Mouse (Mus musculus): Measurements from ENCODE around the gene Dnase2a. TPM values are rescaled to one million over a fixed set of nuclear protein-coding genes. Genes with fewer than 3 reads are reported as not detected.

Gene Dnase2a
- polyA plus RNA-seq (2015; fragmentation: Nextera tagmentation; extraction: Ambion mirVana) = 20.0 and 22.4 TPM in 2 replicates

DNA sequence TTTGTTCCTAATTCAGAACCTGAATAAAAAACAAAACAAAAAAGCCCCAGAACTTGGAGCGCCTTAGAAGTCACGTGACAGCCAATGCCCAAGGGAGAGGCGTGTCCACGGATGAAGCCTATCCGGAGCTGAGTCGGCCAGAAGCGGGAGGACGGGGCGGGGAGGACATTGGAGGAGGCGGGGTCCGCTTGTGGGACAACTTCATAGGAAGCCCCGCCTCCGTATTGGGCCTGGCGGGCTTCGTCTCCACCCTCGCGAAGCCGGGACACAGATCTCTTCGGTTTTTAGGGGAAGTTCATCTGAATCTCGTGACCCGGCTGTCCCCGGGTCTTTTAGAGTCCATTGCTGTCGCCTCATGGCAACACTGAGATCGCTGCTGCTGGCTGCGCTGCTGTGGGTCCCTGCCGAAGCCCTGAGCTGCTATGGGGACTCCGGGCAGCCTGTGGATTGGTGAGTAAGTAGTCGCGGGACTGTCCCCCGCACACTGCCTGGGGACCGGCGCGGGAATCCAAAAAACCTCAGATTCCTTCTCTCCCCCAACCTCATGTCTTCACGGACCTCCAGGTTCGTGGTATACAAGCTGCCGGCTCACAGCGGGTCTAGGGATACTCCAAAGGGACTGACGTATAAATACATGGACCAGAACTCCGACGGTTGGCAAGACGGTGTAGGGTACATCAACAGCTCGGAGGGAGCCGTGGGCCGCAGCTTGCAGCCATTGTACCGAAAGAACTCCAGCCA is at the start of gene Dnase2a:
Gene Dnase2a, plus strand, starts transcription at position 140 of the 741 bp plus-strand sequence.
- peak within 1 kb of the TSS; percentile 71 for H3K27ac ChIP-seq (replicated peaks)
- WGBS = under 1% methylated on average over 45 of the region's 45 CpGs

DNA sequence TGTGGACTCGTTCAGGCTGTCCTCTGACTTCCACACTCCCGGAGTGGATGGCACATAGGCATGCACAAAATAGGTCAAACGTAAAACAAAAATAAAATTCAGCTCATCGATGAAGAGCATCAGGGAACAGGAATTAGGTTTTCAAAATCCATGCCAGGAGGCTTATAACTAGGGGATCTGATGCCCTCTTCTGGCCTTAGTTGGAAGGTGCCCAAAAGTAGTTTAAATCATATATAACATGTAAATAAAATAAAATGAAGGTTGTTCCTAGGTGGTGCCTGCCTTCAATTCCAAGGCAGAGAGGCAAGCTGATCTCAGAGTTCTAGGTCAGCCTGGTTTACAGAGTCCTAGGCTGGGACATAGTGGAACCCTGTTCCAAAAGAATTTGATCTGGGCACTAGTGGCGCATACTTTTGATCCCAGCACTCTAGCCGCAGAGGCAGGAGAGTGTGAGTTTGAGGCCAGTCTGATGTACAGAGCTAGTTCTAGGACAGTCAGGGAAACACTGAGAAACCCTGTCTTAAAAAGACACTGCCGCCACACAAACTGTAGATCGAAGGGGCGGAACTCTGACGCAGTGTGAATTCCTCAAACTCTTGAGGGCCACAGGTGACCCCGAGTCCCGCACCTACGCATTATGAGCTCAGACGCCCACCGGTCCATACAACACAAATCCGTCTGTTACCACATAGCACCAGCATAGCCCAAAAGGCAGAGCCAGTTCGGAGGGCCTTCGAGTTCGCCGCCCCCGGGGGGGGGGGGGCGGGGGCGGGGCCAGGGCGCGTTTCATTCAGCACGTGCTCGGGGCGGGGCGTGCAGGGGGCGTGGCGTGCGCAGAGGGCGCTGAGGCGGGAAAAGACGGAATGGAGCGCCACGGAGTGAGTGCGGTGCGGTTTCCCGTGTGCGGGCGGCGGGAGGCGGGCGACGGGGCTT is 36.7 kb upstream of the Dnase2a start, which contains the start of gene Syce2:
Gene Syce2, plus strand, starts transcription at position 736 of the 933 bp plus-strand sequence.
- Histone ChIP-seq H3K4me3 (replicated peaks) (peak within 1 kb of the TSS; percentile 55), H3K36me3 (peaks cover 35% of the 10 kb centered on the region), H3K4me1 (peaks cover 17% of the 10 kb centered on the region), H3K9ac (peak within 1 kb of the TSS; percentile 48), H3K27me3 (no peaks in the 10 kb centered on the region), H3K27ac (replicated peaks) (no peak within 1 kb of the TSS), H3K4me2 (replicated peaks) (peak within 1 kb of the TSS; percentile 99), H3K9me3 (replicated peaks) (no peaks in the 10 kb centered on the region)
- 11% methylated on average over 46 of the region's 46 CpGs for WGBS
- ATAC-seq (ENCODE audit: insufficient number of reproducible peaks, low FRiP score, low TSS enrichment, low read depth) = peak; percentile 76

More for the DNA sequence above, at the start of gene Dnase2a:
- Histone ChIP-seq H3K9me3 (replicated peaks) (no peaks in the 10 kb centered on the region), H3K9ac (peak within 1 kb of the TSS; percentile 44), H3K27me3 (peaks cover 27% of the 10 kb centered on the region), H3K4me2 (replicated peaks) (peak within 1 kb of the TSS; percentile 71), H3K36me3 (no peaks in the 10 kb centered on the region), H3K4me3 (replicated peaks) (peak within 1 kb of the TSS; percentile 62), H3K4me1 (peaks cover 34% of the 10 kb centered on the region)
- peak; percentile 93 for ATAC-seq (ENCODE audit: insufficient number of reproducible peaks, low FRiP score, low TSS enrichment, low read depth)

DNA sequence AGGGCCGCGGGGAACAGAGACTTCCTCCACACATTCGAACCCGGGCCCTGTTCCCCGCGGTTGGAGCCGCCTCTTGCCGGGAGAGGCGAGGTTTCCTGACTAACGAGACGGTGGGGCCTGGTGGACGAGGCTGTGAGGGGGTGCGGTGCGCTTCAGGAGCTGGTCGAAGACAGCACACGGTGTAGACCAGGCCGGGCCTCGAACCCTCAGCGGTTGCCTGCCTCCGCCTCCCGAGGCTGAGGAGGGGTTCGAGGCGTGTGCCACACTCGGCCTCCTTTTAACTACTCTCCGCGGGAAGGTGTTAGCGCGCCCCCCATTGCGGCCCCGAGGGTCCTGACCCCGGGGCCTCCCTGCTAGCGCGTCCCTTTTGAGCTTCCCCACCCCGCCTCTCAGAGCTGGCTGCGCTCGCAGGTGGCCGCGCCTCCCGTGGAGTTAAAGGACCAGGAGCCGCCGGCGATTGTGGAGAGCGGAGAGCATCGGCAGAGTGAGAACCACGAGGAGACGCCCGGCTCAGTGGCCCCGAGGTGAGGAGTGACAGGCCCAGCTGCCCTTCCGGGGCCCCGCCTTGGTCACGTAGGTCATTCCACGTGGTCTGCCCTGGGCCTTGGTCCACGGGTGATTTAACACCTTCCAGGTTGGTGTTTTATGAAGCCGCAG is 35.9 kb upstream of the Dnase2a start:
- ATAC-seq (ENCODE audit: insufficient number of reproducible peaks, low FRiP score, low TSS enrichment, low read depth) = peak; percentile 36
- peak overlapping the region; percentile 55 for H3K4me3 ChIP-seq (replicated peaks)
- peaks cover 17% of the 10 kb centered on the region for H3K4me1 ChIP-seq
- peaks cover 27% of the 10 kb centered on the region for H3K36me3 ChIP-seq
- 2% methylated on average over 54 of the region's 54 CpGs for WGBS
- H3K9ac ChIP-seq = peak overlapping the region; percentile 48
- H3K27me3 ChIP-seq = no peaks in the 10 kb centered on the region
- H3K9me3 ChIP-seq (replicated peaks) = no peaks in the 10 kb centered on the region
- no peak overlapping the region for H3K27ac ChIP-seq (replicated peaks)
- H3K4me2 ChIP-seq (replicated peaks) = peak overlapping the region; percentile 99

DNA sequence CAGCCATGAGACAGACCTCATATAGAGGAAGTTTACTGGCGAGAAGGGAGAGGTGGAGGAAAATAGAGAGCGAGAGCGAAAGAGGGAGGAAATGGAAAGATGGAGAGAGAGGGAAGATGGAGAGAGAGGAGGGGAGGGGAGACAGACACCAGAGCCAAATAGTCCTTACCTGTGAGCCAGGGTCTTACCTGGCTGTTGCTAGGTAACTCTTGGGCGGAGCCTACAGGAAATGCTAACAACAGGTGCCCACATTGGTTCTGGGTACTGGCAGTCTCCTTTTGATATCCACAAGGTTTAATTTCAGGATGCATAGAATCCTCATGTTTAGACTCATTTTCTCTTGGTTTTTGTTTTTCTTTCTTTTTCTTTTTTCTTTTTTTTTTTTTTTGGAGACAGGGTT is 35.3 kb upstream of the Dnase2a start:
- H3K4me1 ChIP-seq = peaks cover 17% of the 10 kb centered on the region
- no peak overlapping the region for H3K27ac ChIP-seq (replicated peaks)
- H3K9ac ChIP-seq = peak overlapping the region; percentile 48
- H3K27me3 ChIP-seq = no peaks in the 10 kb centered on the region
- H3K4me3 ChIP-seq (replicated peaks) = peak overlapping the region; percentile 55
- H3K4me2 ChIP-seq (replicated peaks) = peak overlapping the region; percentile 99
- 66% methylated on average over 4 of the region's 4 CpGs for WGBS
- H3K36me3 ChIP-seq = peaks cover 22% of the 10 kb centered on the region
- no peaks in the 10 kb centered on the region for H3K9me3 ChIP-seq (replicated peaks)
- ATAC-seq (ENCODE audit: insufficient number of reproducible peaks, low FRiP score, low TSS enrichment, low read depth) = no peak

DNA sequence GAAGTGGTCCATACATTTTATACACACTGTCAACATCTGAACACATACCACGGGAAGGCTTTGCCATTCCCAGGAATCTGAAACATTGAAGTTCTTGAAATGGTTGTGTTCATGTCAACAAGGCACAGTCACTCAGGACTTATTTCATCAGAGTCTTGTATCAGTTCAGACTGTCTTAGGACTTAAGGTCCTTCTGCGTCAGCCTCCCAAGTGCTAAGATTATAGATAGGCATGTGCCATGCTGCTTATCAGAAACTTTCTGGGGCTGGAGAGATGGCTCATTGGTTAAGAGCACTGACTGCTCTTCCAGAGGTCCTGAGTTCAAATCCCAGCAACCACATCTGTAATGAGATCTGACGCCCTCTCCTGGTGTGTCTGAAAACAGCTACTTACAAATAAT is 34.0 kb upstream of the Dnase2a start:
- Histone ChIP-seq H3K4me3 (replicated peaks) (no peak overlapping the region), H3K36me3 (peaks cover 8% of the 10 kb centered on the region; the same call in 1 of the 2 replicates), H3K27ac (replicated peaks) (no peak overlapping the region), H3K9me3 (replicated peaks) (no peaks in the 10 kb centered on the region), H3K27me3 (no peaks in the 10 kb centered on the region), H3K4me2 (replicated peaks) (no peak overlapping the region), H3K9ac (no peak overlapping the region), H3K4me1 (peaks cover 17% of the 10 kb centered on the region)
- no peak for ATAC-seq (ENCODE audit: insufficient number of reproducible peaks, low FRiP score, low TSS enrichment, low read depth)
- 86% methylated on average over 3 of the region's 3 CpGs for WGBS

DNA sequence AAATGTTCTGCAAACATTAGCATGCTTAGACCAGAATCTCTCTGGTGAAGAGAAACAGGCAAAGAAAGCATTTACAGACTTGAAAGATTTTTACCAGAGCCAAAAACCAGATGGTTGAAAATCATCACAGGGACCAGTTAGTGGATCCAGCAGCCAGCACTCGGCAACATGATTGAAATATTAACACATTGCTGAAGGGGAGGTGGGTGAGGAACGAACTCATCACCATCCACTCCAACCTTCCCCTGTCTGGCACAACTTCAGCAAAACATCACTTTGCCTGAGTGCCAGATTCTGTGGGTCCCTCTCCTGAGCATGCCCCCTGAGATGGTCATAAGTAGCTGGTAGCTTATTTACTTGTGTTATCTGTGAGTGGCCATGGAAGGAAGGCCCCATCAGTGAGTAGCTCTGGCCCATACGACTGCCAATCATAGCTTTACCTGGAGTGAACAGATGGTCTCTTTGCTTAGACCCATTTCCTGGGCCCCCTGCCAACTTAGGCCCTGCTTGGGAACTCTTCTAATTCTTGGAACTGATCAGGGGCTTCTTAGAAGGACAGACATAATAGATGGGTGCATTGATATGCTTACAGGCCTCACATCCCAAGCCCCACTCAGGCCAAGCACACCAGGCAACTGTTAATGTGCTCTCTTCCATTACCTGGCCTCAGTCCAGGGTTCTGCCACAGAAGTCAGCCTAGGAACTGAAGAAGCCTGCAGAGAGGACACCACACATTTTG is 30.9 kb upstream of the Dnase2a start:
- Histone ChIP-seq H3K27me3 (no peaks in the 10 kb centered on the region), H3K9ac (no peak overlapping the region), H3K36me3 (no peaks in the 10 kb centered on the region), H3K4me3 (replicated peaks) (no peak overlapping the region), H3K4me2 (replicated peaks) (no peak overlapping the region), H3K9me3 (replicated peaks) (no peaks in the 10 kb centered on the region), H3K27ac (replicated peaks) (no peak overlapping the region), H3K4me1 (peaks cover 7% of the 10 kb centered on the region)
- 74% methylated on average over 3 of the region's 3 CpGs for WGBS
- ATAC-seq (ENCODE audit: insufficient number of reproducible peaks, low FRiP score, low TSS enrichment, low read depth) = no peak

DNA sequence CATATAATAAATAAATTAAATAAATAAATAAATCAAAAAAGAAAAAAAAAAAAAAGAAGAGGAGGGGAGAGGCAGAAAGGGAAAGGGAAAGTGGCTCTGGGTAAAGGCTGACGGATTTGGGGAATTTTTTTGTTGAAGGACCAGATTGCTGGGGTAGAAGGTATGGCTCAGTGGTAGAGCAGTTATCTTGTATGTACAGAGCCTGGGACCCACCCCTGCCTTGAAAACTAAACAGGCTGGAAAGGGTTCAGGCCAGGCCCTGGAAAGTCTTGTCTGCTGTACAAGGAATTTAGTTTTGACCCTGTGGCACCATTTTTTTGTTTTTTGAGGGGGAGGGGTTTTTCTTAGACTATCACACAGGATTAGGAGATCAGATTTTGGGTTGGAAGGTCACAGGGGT is 29.4 kb upstream of the Dnase2a start:
- H3K27ac ChIP-seq (replicated peaks) = no peak overlapping the region
- H3K4me1 ChIP-seq = no peaks in the 10 kb centered on the region
- ATAC-seq (ENCODE audit: insufficient number of reproducible peaks, low FRiP score, low TSS enrichment, low read depth) = no peak
- no peaks in the 10 kb centered on the region for H3K27me3 ChIP-seq
- H3K9me3 ChIP-seq (replicated peaks) = no peaks in the 10 kb centered on the region
- no peak overlapping the region for H3K4me3 ChIP-seq (replicated peaks)
- 80% methylated on average over 1 of the region's 1 CpGs for WGBS
- H3K36me3 ChIP-seq = peaks cover 3% of the 10 kb centered on the region; the same call in 1 of the 2 replicates
- no peak overlapping the region for H3K4me2 ChIP-seq (replicated peaks)
- no peak overlapping the region for H3K9ac ChIP-seq

DNA sequence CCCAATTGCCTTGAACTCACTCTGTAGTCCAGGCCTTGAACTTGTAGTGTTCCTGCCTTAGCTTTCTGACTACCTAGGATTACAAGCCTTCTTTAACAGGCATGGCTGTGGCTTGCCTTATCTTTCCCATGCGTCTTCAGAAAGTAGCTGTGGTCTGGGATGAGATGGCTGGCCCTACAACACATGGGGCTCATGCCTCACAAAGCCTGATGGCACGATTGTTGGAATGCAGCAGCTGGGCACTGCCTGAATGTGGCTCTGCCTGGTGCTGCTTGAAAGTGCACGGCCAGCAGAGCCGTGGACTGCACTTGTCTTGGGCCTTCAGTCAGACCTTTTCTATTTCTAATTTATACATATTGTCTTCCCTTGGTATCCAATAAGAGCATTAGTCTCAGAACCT is 23.6 kb upstream of the Dnase2a start:
- Histone ChIP-seq H3K27ac (replicated peaks) (no peak overlapping the region), H3K4me2 (replicated peaks) (no peak overlapping the region), H3K4me3 (replicated peaks) (no peak overlapping the region), H3K9ac (no peak overlapping the region), H3K27me3 (no peaks in the 10 kb centered on the region), H3K4me1 (no peaks in the 10 kb centered on the region), H3K36me3 (peaks cover 37% of the 10 kb centered on the region), H3K9me3 (replicated peaks) (no peaks in the 10 kb centered on the region)
- ATAC-seq (ENCODE audit: insufficient number of reproducible peaks, low FRiP score, low TSS enrichment, low read depth) = no peak
- WGBS = 86% methylated on average over 4 of the region's 4 CpGs

DNA sequence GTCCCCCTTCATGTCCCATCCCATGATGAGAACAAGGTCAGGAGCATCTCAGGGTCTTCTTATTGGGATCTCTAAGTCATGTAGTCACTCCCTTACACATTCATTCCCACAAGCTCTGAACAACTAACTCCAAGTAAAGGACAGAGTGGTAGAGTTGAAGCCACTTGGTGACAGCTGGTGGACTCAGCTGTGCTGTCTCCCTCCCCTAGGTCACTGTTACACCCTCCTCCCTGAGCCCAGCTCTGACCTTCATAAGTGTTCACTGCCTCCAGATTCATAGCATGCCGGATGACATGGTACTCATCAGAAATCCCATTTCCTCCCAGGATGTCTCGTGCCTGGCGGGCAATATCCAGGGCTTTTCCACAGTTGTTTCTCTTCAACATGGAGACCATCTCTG is 20.1 kb upstream of the Dnase2a start:
- Histone ChIP-seq H3K36me3 (peaks cover 43% of the 10 kb centered on the region), H3K4me1 (peaks cover 9% of the 10 kb centered on the region)
- 96% methylated on average over 3 of the region's 3 CpGs for WGBS

DNA sequence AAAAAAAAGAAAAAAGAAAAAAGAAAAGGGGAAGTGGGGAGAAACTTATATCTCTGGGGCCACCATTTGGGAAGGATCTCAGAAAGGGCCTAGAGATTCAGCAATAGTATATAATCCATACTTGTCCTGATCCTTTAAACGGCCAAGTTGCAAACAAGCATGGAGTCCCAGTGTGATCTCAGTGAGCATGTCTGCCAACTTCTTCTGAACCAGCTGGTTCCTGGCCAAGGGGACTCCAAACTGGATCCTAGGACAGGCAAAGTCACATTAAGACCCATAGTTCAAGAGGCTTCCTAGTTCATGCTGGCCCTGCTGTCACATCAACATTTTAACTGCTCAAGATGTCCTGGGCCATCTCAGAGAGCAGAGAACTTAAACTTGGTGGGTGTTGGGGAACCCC is 19.2 kb upstream of the Dnase2a start:
- no peak overlapping the region for H3K9ac ChIP-seq
- no peak overlapping the region for H3K4me2 ChIP-seq (replicated peaks)
- no peak for ATAC-seq (ENCODE audit: insufficient number of reproducible peaks, low FRiP score, low TSS enrichment, low read depth)
- WGBS = 91% methylated on average over 1 of the region's 1 CpGs
- peaks cover 14% of the 10 kb centered on the region for H3K4me1 ChIP-seq
- H3K4me3 ChIP-seq (replicated peaks) = no peak overlapping the region
- no peaks in the 10 kb centered on the region for H3K9me3 ChIP-seq (replicated peaks)
- peaks cover 43% of the 10 kb centered on the region for H3K36me3 ChIP-seq
- no peaks in the 10 kb centered on the region for H3K27me3 ChIP-seq
- H3K27ac ChIP-seq (replicated peaks) = no peak overlapping the region

More for the DNA sequence above, 20.1 kb upstream of the Dnase2a start:
- H3K4me2 ChIP-seq (replicated peaks) = no peak overlapping the region
- H3K9ac ChIP-seq = no peak overlapping the region
- H3K27ac ChIP-seq (replicated peaks) = no peak overlapping the region
- no peak overlapping the region for H3K4me3 ChIP-seq (replicated peaks)
- H3K9me3 ChIP-seq (replicated peaks) = no peaks in the 10 kb centered on the region
- no peak for ATAC-seq (ENCODE audit: insufficient number of reproducible peaks, low FRiP score, low TSS enrichment, low read depth)
- H3K27me3 ChIP-seq = no peaks in the 10 kb centered on the region
